In genomic region chr4:132796196-132796886, GRCm38 (mm10) we compare ENCODE assay signal across 8 mouse cellular contexts. TPM values are rescaled to one million over a fixed set of nuclear protein-coding genes. Genes with fewer than 3 reads are reported as not detected.
A peak's percentile ranks its signal among the peaks of the same experiment; 100 is the strongest.
DNase-seq lines count a peak whose midpoint lies in the region; ATAC-seq and TF ChIP-seq lines count a peak whose summit lies in the region.

Gene Themis2, minus strand, starts transcription at chr4:132796387.

- peak; percentile 94 for ATAC-seq in erythroid progenitor cell, adult 5-6 weeks (replicated peaks; ENCODE audit: low FRiP score, poor library complexity, severe bottlenecking)
- no peak for ATAC-seq in heart, postnatal 0 days (ENCODE audit: insufficient read depth, low read depth)

- TF ChIP-seq EP300 in heart, postnatal 0 days (IDR thresholded peaks at IDR 0.05; ENCODE audit: low read depth): no peak

- peak within 1 kb of the TSS; percentile 41 for H3K4me3 ChIP-seq in heart, postnatal 0 days (ENCODE audit: low read depth, low read length)

- no peaks in the 10 kb centered on the region for H3K36me3 ChIP-seq in heart, postnatal 0 days (replicated peaks; ENCODE audit: control insufficient read depth, insufficient read depth, low read length)

- H3K9ac ChIP-seq in heart, postnatal 0 days (replicated peaks; ENCODE audit: low read depth, low read length): no peak within 1 kb of the TSS

- DNase-seq in CD8-positive naive resting alpha-beta T cell, adult 2 months (ENCODE audit: low read depth in 2 of 2, low spot score in 2 of 2): peak; percentile 24 to 64
- peak; percentile 89 for DNase-seq in adrenal gland, postnatal 10 days
- DNase-seq in heart, postnatal 0 days (ENCODE audit: low spot score): no peak
- DNase-seq in kidney, postnatal 14 days: peak; percentile 75
- DNase-seq in lung, postnatal 14 days: peak; percentile 82
- peak; percentile 14 for DNase-seq in ovary, postnatal 10 days (ENCODE audit: low spot score)
- peak; percentile 83 to 84 for DNase-seq in thymus, postnatal 36 days

- peaks cover 7% of the 10 kb centered on the region; the same call in 1 of the 2 replicates for H3K27me3 ChIP-seq in heart, postnatal 0 days (ENCODE audit: control insufficient read depth, insufficient read depth, low read length)

- no peaks in the 10 kb centered on the region for H3K9me3 ChIP-seq in heart, postnatal 0 days (replicated peaks; ENCODE audit: control insufficient read depth, low read length)

- peak within 1 kb of the TSS; percentile 55 for H3K4me2 ChIP-seq in heart, postnatal 0 days (ENCODE audit: low read depth, low read length)

- H3K27ac ChIP-seq in heart, postnatal 0 days (ENCODE audit: low read depth): no peak within 1 kb of the TSS

- H3K4me1 ChIP-seq in heart, postnatal 0 days (ENCODE audit: control insufficient read depth, insufficient read depth): no peaks in the 10 kb centered on the region

- no peak for TF ChIP-seq CTCF in heart, postnatal 0 days (IDR thresholded peaks at IDR 0.05; ENCODE audit: low read depth)

- WGBS in heart, postnatal 0 days: 2% methylated on average over 21 of the region's 21 CpGs

RNA-seq across cellular contexts. Expression of gene Themis2, which starts in this region (rescaled TPM):
- total RNA-seq in adrenal gland, postnatal 10 days (2021): 1 to 10 TPM; 3.5 to 5.6 TPM
- 5.4 and 12.6 TPM in 2 replicates for total RNA-seq in erythroid progenitor cell, adult 5-6 weeks (2015; ENCODE audit: low replicate concordance)
- total RNA-seq in erythroid progenitor cell, adult 5-6 weeks (2017; ENCODE audit: low replicate concordance): 5.4 and 7.5 TPM in 2 replicates
- 0.73 and 1.2 TPM in 2 replicates for total RNA-seq in heart, postnatal 0 days (2014; rRNA removed; ENCODE audit: low replicate concordance)
- polyA plus RNA-seq in heart, postnatal 0 days (2015; fragmentation: Nextera tagmentation; extraction: Ambion mirVana): 0.78 and 1.1 TPM in 2 replicates
